Mouse (Mus musculus) thymus, adult 2 months (tissue): ENCODE results near the gene Krtap3-1.

Source experiments
- CTCF ChIP-seq: fragments of 200-500 bp; IDR thresholded peaks from 2 replicates; pipeline ENCODE4 v1.5.1; 2012; ENCODE audit warnings: mild to moderate bottlenecking, control low read depth, low read length, moderate library complexity, borderline replicate concordance; ENCODE audit not compliant: control insufficient read depth, poor library complexity, insufficient read depth; ENCODE audit errors: extremely low read depth
- POLR2A ChIP-seq: fragments of 200-500 bp; IDR thresholded peaks from 2 replicates; pipeline ENCODE4 v1.6.1; 2012; ENCODE audit warnings: mild to moderate bottlenecking, low read length, control low read depth, moderate library complexity; ENCODE audit not compliant: control insufficient read depth, poor library complexity, insufficient read depth; ENCODE audit errors: extremely low read depth

- TF ChIP-seq CTCF (no peak), POLR2A (no peak)
Measured at GRCm38 (mm10) chr11:99590981-99591380, 24.6 kb upstream of the Krtap3-1 start, which contains the start of gene Krtap1-3.
